ENCODE assay signal across 7 mouse cellular contexts in genomic region chr17:47010722-47011660, GRCm38 (mm10). TPM values are rescaled to one million over a fixed set of nuclear protein-coding genes. Genes with fewer than 3 reads are reported as not detected.
A peak's percentile ranks its signal among the peaks of the same experiment; 100 is the strongest.
DNase-seq lines count a peak whose midpoint lies in the region; ATAC-seq and TF ChIP-seq lines count a peak whose summit lies in the region.

No protein-coding gene starts in this region.

- TF ChIP-seq POLR2A in cortical plate, adult 2 months (IDR thresholded peaks at IDR 0.05; ENCODE audit: extremely low read depth, insufficient read depth, low read length), result no peak
- 0 out of 2 replicates have a peak, but pooled peaks have one; percentile 13 for TF ChIP-seq POLR2A in small intestine, adult 2 months (IDR thresholded peaks at IDR 0.05; ENCODE audit: low read depth, low read length)

- DNase-seq in adrenal gland, adult 18-20 months (ENCODE audit: low spot score in 2 of 2), result peak; percentile 63 to 66
- peak; percentile 49 for DNase-seq in gastrocnemius, postnatal 10 days
- DNase-seq in left cerebral cortex, postnatal 36 days (ENCODE audit: low spot score in 2 of 2), result peak; percentile 60 to 61
- peak; percentile 70 for DNase-seq in midbrain, embryonic 10.5 days (ENCODE audit: low spot score)

- H3K4me3 ChIP-seq in cortical plate, adult 2 months (ENCODE audit: insufficient read depth, low read length), result peak overlapping the region; percentile 64
- H3K4me3 ChIP-seq in intestine, embryonic 15.5 days (replicated peaks), result peak overlapping the region; percentile 96
- H3K4me3 ChIP-seq in midbrain, embryonic 10.5 days, result peak overlapping the region; percentile 96
- H3K4me3 ChIP-seq in small intestine, adult 2 months (ENCODE audit: low read depth, low read length), result peak overlapping the region; percentile 80

- WGBS in intestine, embryonic 15.5 days, result 11% methylated on average over 25 of the region's 25 CpGs
- WGBS in midbrain, embryonic 10.5 days, result 12% methylated on average over 25 of the region's 25 CpGs
- 5% methylated on average over 25 of the region's 25 CpGs for WGBS in small intestine, adult 2 months

- ATAC-seq in intestine, embryonic 15.5 days, result peak; percentile 73

- no peak overlapping the region for H3K9ac ChIP-seq in intestine, embryonic 15.5 days

- intact Hi-C loops in left cerebral cortex, postnatal 36 days (cut with DNase I), result loop anchor here (1.0 kb wide), 1 partner anchor 130 kb away; no protein-coding TSS in a partner anchor

- no peaks in the 10 kb centered on the region for H3K27me3 ChIP-seq in intestine, embryonic 15.5 days (replicated peaks)
- no peaks in the 10 kb centered on the region; the same call in 1 of the 2 replicates for H3K27me3 ChIP-seq in midbrain, embryonic 10.5 days (ENCODE audit: low read depth, poor library complexity, severe bottlenecking)
- H3K27me3 ChIP-seq in small intestine, adult 2 months (ENCODE audit: control insufficient read depth, insufficient read depth, low read length), result peaks cover 7% of the 10 kb centered on the region; the same call in 1 of the 2 replicates

- no peak overlapping the region for H3K27ac ChIP-seq in cortical plate, adult 2 months (ENCODE audit: insufficient read depth, low read length)
- H3K27ac ChIP-seq in intestine, embryonic 15.5 days, result peak overlapping the region; percentile 58
- peak overlapping the region; percentile 97 for H3K27ac ChIP-seq in midbrain, embryonic 10.5 days (replicated peaks)
- H3K27ac ChIP-seq in small intestine, adult 2 months (ENCODE audit: insufficient read depth, low read depth, low read length), result peak overlapping the region; percentile 73

- no peaks in the 10 kb centered on the region for H3K36me3 ChIP-seq in intestine, embryonic 15.5 days
- peaks cover 13% of the 10 kb centered on the region for H3K36me3 ChIP-seq in midbrain, embryonic 10.5 days
- no peaks in the 10 kb centered on the region for H3K36me3 ChIP-seq in small intestine, adult 2 months (ENCODE audit: control insufficient read depth, insufficient read depth, low read length)

- no peak for TF ChIP-seq CTCF in cortical plate, adult 2 months (IDR thresholded peaks at IDR 0.05; ENCODE audit: extremely low read depth, insufficient read depth, low read length)
- TF ChIP-seq CTCF in small intestine, adult 2 months (IDR thresholded peaks at IDR 0.05; ENCODE audit: extremely low read depth, insufficient read length, insufficient replicate concordance, low read depth, low read length), result no peak

- peak overlapping the region; percentile 78 for H3K4me2 ChIP-seq in intestine, embryonic 15.5 days (replicated peaks)

- peaks cover 8% of the 10 kb centered on the region; the same call in 1 of the 2 replicates for H3K4me1 ChIP-seq in cortical plate, adult 2 months (ENCODE audit: control insufficient read depth, insufficient read depth, low read length)
- peaks cover 17% of the 10 kb centered on the region; the same call in 1 of the 2 replicates for H3K4me1 ChIP-seq in intestine, embryonic 15.5 days (replicated peaks)
- peaks cover 19% of the 10 kb centered on the region for H3K4me1 ChIP-seq in midbrain, embryonic 10.5 days
- peaks cover 7% of the 10 kb centered on the region; the same call in 1 of the 2 replicates for H3K4me1 ChIP-seq in small intestine, adult 2 months (ENCODE audit: control insufficient read depth, insufficient read depth, insufficient read length, low read length)

- no peaks in the 10 kb centered on the region for H3K9me3 ChIP-seq in intestine, embryonic 15.5 days
- H3K9me3 ChIP-seq in midbrain, embryonic 10.5 days (replicated peaks), result no peaks in the 10 kb centered on the region

RNA-seq across cellular contexts. Expression of gene Ubr2, which starts 0.6 kb away (rescaled TPM):
- total RNA-seq in adrenal gland, adult 18-20 months (2021), result 10 to 100 TPM; 62.1 to 87.8 TPM
- polyA plus RNA-seq in cortical plate, adult 2 months (2012; rRNA removed), result 35.2 and 38.1 TPM in 2 replicates
- 10 to 100 TPM; 31.3 to 36.7 TPM for total RNA-seq in gastrocnemius, postnatal 10 days (2021)
- polyA plus RNA-seq in intestine, embryonic 15.5 days (2015; fragmentation: Nextera tagmentation; extraction: Ambion mirVana), result 14.1 and 15.0 TPM in 2 replicates
- 10 to 100 TPM; 49.9 to 62.8 TPM for total RNA-seq in left cerebral cortex, postnatal 36 days (2021)
- 15.5 and 16.5 TPM in 2 replicates for polyA plus RNA-seq in midbrain, embryonic 10.5 days (2016; fragmentation: Nextera tagmentation; extraction: Ambion mirVana)
- 8.7 and 11.9 TPM in 2 replicates for polyA plus RNA-seq in small intestine, adult 2 months (2012; rRNA removed)
